Mouse (Mus musculus): ENCODE results near the gene Cyp2f2. TPM values are rescaled to one million over a fixed set of nuclear protein-coding genes. Genes with fewer than 3 reads are reported as not detected.
A peak's percentile ranks its signal among the peaks of the same experiment; 100 is the strongest.

Gene Cyp2f2
- total RNA-seq, 2 experiments from 2014 or later: not detected

DNA sequence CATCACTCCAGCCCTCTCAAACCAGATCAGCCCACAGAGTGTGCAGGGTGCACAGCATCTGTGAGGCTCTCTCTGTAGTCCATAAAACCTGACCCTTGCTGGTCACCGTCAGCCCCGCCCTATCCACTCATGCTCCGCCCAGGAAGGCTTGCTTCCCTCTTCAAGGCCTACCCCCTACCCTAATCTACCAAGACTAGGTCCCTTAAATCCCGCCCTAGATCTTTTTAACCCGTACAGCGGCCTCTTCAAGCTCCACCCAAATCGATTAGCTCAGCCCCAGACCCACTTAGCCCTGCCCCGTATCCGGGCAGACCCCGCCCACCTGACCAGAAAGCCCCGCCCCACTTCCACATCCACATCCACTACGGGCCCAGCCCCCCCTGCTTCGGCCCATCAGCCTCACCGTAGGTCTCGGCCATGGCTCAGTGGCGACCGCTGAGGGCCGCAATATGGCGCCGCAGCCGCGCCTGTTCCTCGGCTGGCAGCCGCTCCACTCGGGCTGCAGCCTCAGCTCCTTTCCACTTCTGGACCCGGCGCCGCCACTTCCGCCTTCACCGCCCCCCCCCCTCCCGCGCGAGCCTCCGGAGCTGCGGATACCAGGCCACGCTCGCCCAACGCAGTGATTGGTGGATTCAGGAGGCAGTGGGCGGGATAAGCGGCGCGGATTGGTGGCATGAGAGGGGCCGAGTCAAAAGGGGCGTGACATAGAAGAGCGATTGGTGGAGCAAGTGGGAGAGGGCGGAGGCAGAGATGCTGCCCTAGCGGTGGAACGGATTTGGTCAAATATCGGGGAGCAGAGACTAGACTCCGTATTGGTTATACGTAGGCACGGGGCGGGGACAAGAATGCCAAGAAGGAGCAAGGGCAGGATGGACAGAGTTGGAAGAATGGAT lies 58.9 kb downstream of the Cyp2f2 start, which contains the start of gene Rab4b:
Gene Rab4b, minus strand, starts transcription at position 573 of the 893 bp plus-strand sequence.
- DNase-seq (ENCODE audit: low spot score in 2 of 2): peak; percentile 100

GRCm38 (mm10) chr7:27179217-27179918 lies 59.7 kb downstream of the Cyp2f2 start:
- no peak for DNase-seq (ENCODE audit: low spot score in 2 of 2)

DNA sequence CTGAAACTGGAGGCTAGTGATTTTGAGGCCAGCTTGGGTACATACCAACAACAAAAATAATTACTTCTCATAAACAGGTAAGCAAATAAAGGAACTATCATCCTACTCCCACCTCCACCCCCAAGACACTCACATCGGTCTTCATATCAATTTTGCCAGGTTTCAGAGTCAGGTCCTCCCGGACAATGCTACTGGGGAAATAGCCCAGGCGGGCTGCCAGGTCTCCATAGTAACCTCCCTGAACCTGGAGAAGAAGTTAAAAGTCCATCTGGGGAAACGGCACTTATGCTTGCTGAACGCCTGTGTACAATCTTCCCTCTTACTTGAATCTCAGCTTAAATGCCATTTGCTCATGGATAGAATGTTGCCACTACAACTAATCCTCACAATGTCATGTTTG lies 60.3 kb downstream of the Cyp2f2 start:
- DNase-seq (ENCODE audit: low spot score in 2 of 2): no peak

DNA sequence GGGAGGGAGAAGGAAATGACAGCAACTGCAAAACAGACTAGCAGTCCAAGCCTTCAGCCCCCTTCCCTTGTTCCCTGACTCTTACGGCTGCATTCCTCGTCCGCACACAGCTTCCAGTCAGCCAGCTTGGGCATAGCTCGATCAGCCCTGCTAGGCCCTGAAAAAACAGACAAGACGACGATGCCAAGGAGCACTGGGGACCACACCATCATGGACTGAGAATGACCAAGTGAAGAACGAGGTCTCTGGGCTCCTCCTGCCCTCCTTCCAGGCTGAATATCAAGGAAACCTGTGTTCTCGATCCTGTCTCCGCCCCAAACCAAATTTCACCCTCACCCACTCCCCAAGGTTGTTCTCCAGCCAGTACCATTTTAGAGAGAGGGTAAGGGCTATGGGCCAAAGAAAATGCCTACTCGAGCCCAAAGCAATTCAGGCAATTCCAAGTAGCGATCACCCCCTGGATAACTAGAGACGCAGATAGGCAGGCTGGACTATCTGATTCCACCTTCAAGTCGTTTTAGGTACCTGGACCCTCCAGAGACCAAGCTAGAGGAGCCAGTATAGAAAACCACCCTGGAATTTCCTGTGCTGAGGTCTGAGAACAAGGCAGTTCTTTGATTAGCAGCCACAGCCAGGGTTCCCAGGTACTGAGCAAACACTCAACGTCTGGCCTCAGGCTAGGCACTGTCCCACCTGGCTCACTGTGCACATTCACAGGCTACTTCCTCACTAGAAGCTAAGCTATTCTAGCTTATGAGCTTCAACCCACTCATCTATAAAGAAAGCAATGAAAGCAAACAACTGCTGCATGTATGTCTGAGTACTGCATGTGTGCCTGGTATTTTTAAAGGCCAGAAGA lies 61.4 kb downstream of the Cyp2f2 start, which contains the start of the genes Gm21983 and Mia:
Gene Gm21983, minus strand, starts transcription at position 250 of the 859 bp plus-strand sequence.
Gene Mia, minus strand, starts transcription at position 321 of the 859 bp plus-strand sequence.
- no peak for DNase-seq (ENCODE audit: low spot score in 2 of 2)

DNA sequence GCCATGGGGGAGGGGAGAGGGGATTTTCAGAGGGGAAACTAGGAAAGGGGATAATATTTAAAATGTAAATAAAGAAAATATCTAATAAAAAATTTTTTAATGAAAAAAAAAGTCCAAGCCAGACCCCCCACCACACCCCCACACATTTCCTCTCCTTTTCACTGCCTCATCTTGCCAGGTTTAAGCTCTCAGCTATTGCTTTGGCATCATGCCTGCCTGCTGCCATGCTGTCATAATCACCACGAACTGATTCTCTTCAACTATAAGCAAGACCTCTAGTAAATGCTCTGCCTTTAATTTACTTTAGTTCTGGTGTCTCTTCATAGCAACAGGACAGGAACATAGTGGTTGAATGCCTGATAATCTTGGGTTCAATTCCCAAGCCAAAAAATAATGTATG lies 62.8 kb downstream of the Cyp2f2 start:
- DNase-seq (ENCODE audit: low spot score in 2 of 2): no peak

Small RNA genes lying within 50 kb of the gene (microRNA-seq; reads per million reads assigned to microRNA genes)
- gene Mir3101: 0.28 to 0.45 reads per million in 2 experiments

Other genes with a start within 250 kb of the Cyp2f2 start
- gene Cyp2a22, start 180.5 kb upstream of the Cyp2f2 start, total RNA-seq (2021): not detected
- gene Cyp2a12, start 90.8 kb upstream of the Cyp2f2 start, total RNA-seq (2021): not detected
- not detected for gene Cyp2t4, start 33.8 kb downstream of the Cyp2f2 start, total RNA-seq (2021)
- 10 to 100 TPM; 88.1 to 90.7 TPM for gene Egln2, start 46.9 kb downstream of the Cyp2f2 start, total RNA-seq (2021)
- gene Rab4b, start 59.0 kb downstream of the Cyp2f2 start, total RNA-seq (2021): 10 to 100 TPM; 85.1 to 87.0 TPM
- gene Gm21983, start 61.2 kb downstream of the Cyp2f2 start, total RNA-seq (2021): not detected
- gene Mia, start 61.2 kb downstream of the Cyp2f2 start, total RNA-seq (2021): 10 to 100 TPM in 1 of 2 experiments, 1 to 10 TPM in 1; 5.6 to 15.8 TPM
- 10 to 100 TPM; 23.7 to 24.3 TPM for gene BC024978, start 75.9 kb downstream of the Cyp2f2 start, total RNA-seq (2021)
- gene Snrpa, start 76.4 kb downstream of the Cyp2f2 start, total RNA-seq (2021): 10 to 100 TPM; 83.8 to 84.1 TPM
- gene Itpkc, start 108.8 kb downstream of the Cyp2f2 start, total RNA-seq (2021): 1 to 10 TPM; 7.3 to 8.0 TPM
- gene Coq8b, start 113.1 kb downstream of the Cyp2f2 start, total RNA-seq (2021): 10 to 100 TPM; 27.1 to 30.9 TPM
- gene Numbl, start 138.5 kb downstream of the Cyp2f2 start, total RNA-seq (2021): 100 to 1,000 TPM; 144 to 148 TPM
- gene Ltbp4, start 217.8 kb downstream of the Cyp2f2 start, total RNA-seq (2021): 10 to 100 TPM; 55.0 to 55.3 TPM
- gene Shkbp1, start 236.1 kb downstream of the Cyp2f2 start, total RNA-seq (2021): 10 to 100 TPM; 24.7 to 26.2 TPM
- gene Gm20479, start 237.5 kb downstream of the Cyp2f2 start, total RNA-seq (2021): not detected

Measured in layer of hippocampus, postnatal 14 days (tissue).